Mouse (Mus musculus) hindbrain, embryonic 16.5 days (tissue): ENCODE results near the gene Hspb7. TPM values are rescaled to one million over a fixed set of nuclear protein-coding genes. Genes with fewer than 3 reads are reported as not detected.
A peak's percentile ranks its signal among the peaks of the same experiment; 100 is the strongest.

Source experiments
- ATAC-seq: fragments of 200-750 bp; cut with Nextera tagmentation; 2 replicates; pipeline ENCODE4 v1.8.0; 2017; ENCODE audit warnings: moderate TSS enrichment, moderate library complexity
- H3K27ac ChIP-seq: fragments of 300-500 bp; sonication (generic); 2 replicates; pipeline ENCODE4 v1.5.1; 2014; ENCODE audit warnings: low read depth, mild to moderate bottlenecking, control low read depth, low read length, moderate library complexity
- H3K27me3 ChIP-seq: fragments of 300-500 bp; sonication (generic); replicated peaks from 2 replicates; pipeline ENCODE4 v1.6.1; 2014; ENCODE audit warnings: low read length; ENCODE audit not compliant: control insufficient read depth, insufficient read depth
- H3K36me3 ChIP-seq: fragments of 300-500 bp; sonication (generic); 2 replicates; pipeline ENCODE4 v1.6.1; 2014; ENCODE audit warnings: mild to moderate bottlenecking, low read length, moderate library complexity, mixed read lengths; ENCODE audit not compliant: control insufficient read depth, insufficient read depth
- H3K4me1 ChIP-seq: fragments of 300-500 bp; sonication (generic); 2 replicates; pipeline ENCODE4 v1.6.1; 2014; ENCODE audit warnings: low read depth, low read length; ENCODE audit not compliant: control insufficient read depth, insufficient read depth
- H3K4me2 ChIP-seq: fragments of 300-500 bp; sonication (generic); 2 replicates; pipeline ENCODE4 v1.6.1; 2014; ENCODE audit warnings: mild to moderate bottlenecking, low read length, control low read depth, moderate library complexity
- H3K4me3 ChIP-seq: fragments of 300-500 bp; sonication (generic); 2 replicates; pipeline ENCODE4 v1.5.1; 2014; ENCODE audit warnings: mild to moderate bottlenecking, low read length, control low read depth, moderate library complexity
- H3K9ac ChIP-seq: fragments of 300-500 bp; sonication (generic); 2 replicates; pipeline ENCODE4 v1.6.1; 2014; ENCODE audit warnings: low read depth, mild to moderate bottlenecking, control low read depth, low read length, moderate library complexity
- H3K9me3 ChIP-seq: fragments of 300-500 bp; sonication (generic); 2 replicates; pipeline ENCODE4 v1.6.1; 2014; ENCODE audit warnings: mild to moderate bottlenecking, low read length, moderate library complexity; ENCODE audit not compliant: control insufficient read depth
- WGBS: fragments of 180-500 bp; shearing (Covaris S2); extraction: QIAGEN DNeasy Blood & Tissue Kit; methylation state at CpG from one replicate; pipeline ENCODE4 v1.1.7; 2014; 5-methylcytosine and 5-hydroxymethylcytosine counted together
- polyA plus RNA-seq: library from polyadenylated mRNA; unstranded; fragments of >200 nt; fragmentation: Nextera tagmentation; extraction: Ambion mirVana; gene quantifications from 2 replicates; pipeline ENCODE4 v1.2.1, GENCODE M21; 2015

Gene Hspb7
- polyA plus RNA-seq, 1 experiment from 2014 or later = 0.09 TPM

- H3K4me2 ChIP-seq = no peak overlapping the region
- no peak overlapping the region for H3K27ac ChIP-seq
- H3K4me1 ChIP-seq = peaks cover 2% of the 10 kb centered on the region; the same call in 1 of the 2 replicates
- H3K9me3 ChIP-seq = no peaks in the 10 kb centered on the region
- 85% methylated on average over 18 of the region's 18 CpGs for WGBS
- no peak overlapping the region for H3K4me3 ChIP-seq
- no peak overlapping the region for H3K9ac ChIP-seq
- ATAC-seq = no peak
- no peaks in the 10 kb centered on the region for H3K36me3 ChIP-seq
- H3K27me3 ChIP-seq = no peaks in the 10 kb centered on the region
Observed at GRCm38 (mm10) chr4:141433191-141433590, 12.6 kb downstream of the Hspb7 start.

GRCm38 (mm10) chr4:141435974-141436373 is 15.4 kb downstream of the Hspb7 start, which contains the start of gene Srarp:
Srarp (minus strand) TSS chr4:141436105.
- no peak within 1 kb of the TSS for H3K9ac ChIP-seq
- no peaks in the 10 kb centered on the region for H3K9me3 ChIP-seq
- no peak within 1 kb of the TSS for H3K27ac ChIP-seq
- H3K4me2 ChIP-seq = no peak within 1 kb of the TSS
- peaks cover 2% of the 10 kb centered on the region; the same call in 1 of the 2 replicates for H3K4me1 ChIP-seq
- no peak for ATAC-seq
- H3K27me3 ChIP-seq = no peaks in the 10 kb centered on the region
- 83% methylated on average over 1 of the region's 1 CpGs for WGBS
- no peak within 1 kb of the TSS for H3K4me3 ChIP-seq
- no peaks in the 10 kb centered on the region for H3K36me3 ChIP-seq

- no peak overlapping the region for H3K27ac ChIP-seq
- 86% methylated on average over 12 of the region's 12 CpGs for WGBS
- H3K27me3 ChIP-seq = no peaks in the 10 kb centered on the region
- no peak overlapping the region for H3K9ac ChIP-seq
- no peak overlapping the region for H3K4me2 ChIP-seq
- no peaks in the 10 kb centered on the region for H3K36me3 ChIP-seq
- H3K9me3 ChIP-seq = no peaks in the 10 kb centered on the region
- no peak for ATAC-seq
- no peak overlapping the region for H3K4me3 ChIP-seq
- H3K4me1 ChIP-seq = peaks cover 5% of the 10 kb centered on the region
Observed at GRCm38 (mm10) chr4:141439083-141439803, 18.7 kb downstream of the Hspb7 start.

- Histone ChIP-seq H3K27me3 (no peaks in the 10 kb centered on the region), H3K9me3 (no peaks in the 10 kb centered on the region), H3K4me3 (no peak overlapping the region), H3K9ac (no peak overlapping the region), H3K36me3 (no peaks in the 10 kb centered on the region), H3K27ac (no peak overlapping the region), H3K4me2 (no peak overlapping the region), H3K4me1 (peaks cover 12% of the 10 kb centered on the region)
- no peak for ATAC-seq
Observed at GRCm38 (mm10) chr4:141440877-141441276, 20.3 kb downstream of the Hspb7 start.

- no peak for ATAC-seq
- H3K4me3 ChIP-seq = peak overlapping the region; percentile 98
- peaks cover 5% of the 10 kb centered on the region for H3K36me3 ChIP-seq
- no peaks in the 10 kb centered on the region for H3K27me3 ChIP-seq
- H3K27ac ChIP-seq = no peak overlapping the region
- 49% methylated on average over 11 of the region's 11 CpGs for WGBS
- H3K9ac ChIP-seq = peak overlapping the region; percentile 99
- peaks cover 18% of the 10 kb centered on the region for H3K4me1 ChIP-seq
- H3K9me3 ChIP-seq = no peaks in the 10 kb centered on the region
- peak overlapping the region; percentile 74 for H3K4me2 ChIP-seq
Observed at GRCm38 (mm10) chr4:141443641-141444429, 23.3 kb downstream of the Hspb7 start.

GRCm38 (mm10) chr4:141444451-141445327 is 24.1 kb downstream of the Hspb7 start, which contains the start of gene Zbtb17:
Zbtb17 (plus strand) TSS chr4:141444654.
- Histone ChIP-seq H3K4me3 (peak within 1 kb of the TSS; percentile 98), H3K27ac (peak within 1 kb of the TSS; percentile 86), H3K36me3 (peaks cover 10% of the 10 kb centered on the region), H3K27me3 (no peaks in the 10 kb centered on the region), H3K9ac (peak within 1 kb of the TSS; percentile 99), H3K4me1 (peaks cover 18% of the 10 kb centered on the region), H3K4me2 (peak within 1 kb of the TSS; percentile 90), H3K9me3 (no peaks in the 10 kb centered on the region)
- WGBS = under 1% methylated on average over 59 of the region's 102 CpGs
- ATAC-seq = peak; percentile 94

- Histone ChIP-seq H3K4me1 (peaks cover 18% of the 10 kb centered on the region), H3K4me2 (peak overlapping the region; percentile 90), H3K9me3 (no peaks in the 10 kb centered on the region), H3K9ac (peak overlapping the region; percentile 99), H3K36me3 (peaks cover 10% of the 10 kb centered on the region), H3K4me3 (peak overlapping the region; percentile 98), H3K27ac (peak overlapping the region; percentile 86), H3K27me3 (no peaks in the 10 kb centered on the region)
- WGBS = 13% methylated on average over 14 of the region's 14 CpGs
- ATAC-seq = 0 out of 2 replicates have a peak, but pooled peaks have one; percentile 26
Observed at GRCm38 (mm10) chr4:141445328-141445720, 24.7 kb downstream of the Hspb7 start.

GRCm38 (mm10) chr4:141446211-141446610 is 25.6 kb downstream of the Hspb7 start:
- WGBS = 70% methylated on average over 7 of the region's 7 CpGs
- Histone ChIP-seq H3K4me3 (no peak overlapping the region), H3K36me3 (peaks cover 10% of the 10 kb centered on the region), H3K27me3 (no peaks in the 10 kb centered on the region), H3K9me3 (no peaks in the 10 kb centered on the region), H3K4me2 (no peak overlapping the region), H3K27ac (no peak overlapping the region), H3K9ac (no peak overlapping the region), H3K4me1 (peaks cover 18% of the 10 kb centered on the region)
- no peak for ATAC-seq
